Mouse (Mus musculus) liver, postnatal 0 days (tissue): ENCODE measurements around the gene Tent5b.

Experiments used
- CTCF ChIP-seq: sonication (generic); IDR thresholded peaks from 2 replicates; pipeline ENCODE4 v1.5.1; 2016; ENCODE audit warnings: antibody characterized with exemption, low read depth
- EP300 ChIP-seq: IDR thresholded peaks from 2 replicates; pipeline ENCODE4 v1.6.1; 2016; ENCODE audit warnings: antibody characterized with exemption, low read depth, mild to moderate bottlenecking

GRCm38 (mm10) chr4:133481488-133481887, 1.6 kb downstream of the Tent5b start:
- TF ChIP-seq CTCF: no peak
- TF ChIP-seq EP300: no peak
